Mouse (Mus musculus): Measurements from ENCODE around the gene Vmn1r94.
"Not testable (repeated sequence)": the region's sequence is repeated elsewhere in the genome, so short reads cannot be mapped to it uniquely, and the experiment has no call there.

Vmn1r94 gene

DNA sequence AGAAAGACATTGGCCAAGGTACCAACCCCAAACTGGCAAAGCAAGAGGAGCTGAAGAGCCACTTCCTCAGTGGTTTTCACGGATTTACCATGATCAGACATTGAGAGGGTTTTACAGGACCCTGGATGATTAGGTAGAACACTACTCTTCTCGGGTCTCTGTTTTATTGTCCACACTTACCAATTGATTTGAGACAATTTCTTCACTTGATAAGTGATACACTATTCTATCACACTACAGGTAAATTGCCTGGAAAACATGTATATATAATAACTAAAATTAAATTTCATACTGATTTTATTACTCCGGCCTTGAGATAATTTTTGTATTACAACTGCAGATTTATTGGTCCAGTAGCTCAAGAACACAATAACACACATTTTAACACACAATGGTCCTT, at the start of gene Vmn1r94:
Gene Vmn1r94, minus strand, starts transcription at position 101 of the 400 bp plus-strand sequence.
- not testable (repeated sequence) for DNase-seq (ENCODE audit: low spot score in 2 of 2)

DNA sequence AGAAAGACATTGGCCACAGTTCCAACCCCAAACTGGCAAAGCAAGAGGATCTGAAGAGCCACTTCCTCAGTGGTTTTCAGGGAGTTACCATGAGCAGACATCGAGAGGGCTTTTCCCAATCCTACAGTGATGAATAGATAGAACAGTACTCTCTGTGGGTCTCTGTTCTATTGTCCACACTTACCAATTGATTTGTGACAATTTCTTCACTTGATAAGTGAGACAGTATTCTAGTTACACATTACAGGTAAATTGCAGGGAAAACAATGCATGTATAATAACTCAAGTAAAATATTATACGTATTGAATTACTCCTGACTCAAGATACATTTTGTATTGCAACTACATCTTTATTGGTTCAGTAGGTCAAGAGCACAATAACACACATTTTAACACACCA, 37.3 kb upstream of the Vmn1r94 start, which contains the start of gene Gm6164:
Gene Gm6164, minus strand, starts transcription at position 101 of the 400 bp plus-strand sequence.
- DNase-seq (ENCODE audit: low spot score in 2 of 2), result not testable (repeated sequence)

DNA sequence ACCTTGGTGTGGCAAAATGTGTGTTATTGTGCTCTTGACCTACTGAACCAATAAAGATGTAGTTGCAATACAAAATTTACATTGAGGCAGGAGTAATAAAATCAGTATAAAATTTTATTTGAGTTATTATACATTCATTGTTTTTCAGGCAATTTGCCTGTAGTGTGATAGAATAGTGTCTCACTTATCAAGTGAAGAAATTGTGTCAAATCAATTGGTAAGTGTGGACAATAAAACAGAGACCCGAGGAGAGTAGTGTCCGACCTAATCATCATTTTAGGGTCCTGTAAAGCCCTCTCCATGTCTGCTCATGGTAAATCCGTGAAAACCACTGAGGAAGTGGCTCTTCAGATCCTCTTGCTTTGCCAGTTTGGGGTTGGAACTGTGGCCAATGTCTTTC, 25.2 kb upstream of the Vmn1r94 start, which contains the start of gene Vmn1r95:
Gene Vmn1r95, plus strand, starts transcription at position 301 of the 400 bp plus-strand sequence.
- not testable (repeated sequence) for DNase-seq (ENCODE audit: low spot score in 2 of 2)

DNA sequence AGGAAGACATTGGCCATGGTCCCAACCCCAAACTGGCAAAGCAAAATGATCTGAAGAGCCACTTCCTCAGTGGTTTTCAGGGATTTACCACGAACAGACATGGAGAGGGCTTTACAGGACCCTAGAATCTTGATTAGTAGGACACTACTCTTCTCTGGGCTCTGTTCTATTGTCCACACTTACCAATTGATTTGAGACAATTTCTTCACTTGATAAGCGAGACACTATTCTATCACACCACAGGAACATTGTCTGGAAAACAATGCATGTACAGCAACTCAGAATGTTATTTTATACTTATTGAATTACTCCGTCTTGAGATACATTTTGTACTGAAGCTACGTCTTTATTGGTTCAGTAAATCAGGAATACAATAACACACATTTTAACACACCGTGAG, 29.2 kb downstream of the Vmn1r94 start, which contains the start of gene Vmn1r93:
Gene Vmn1r93, minus strand, starts transcription at position 101 of the 400 bp plus-strand sequence.
- not testable (repeated sequence) for DNase-seq (ENCODE audit: low spot score in 2 of 2)

DNA sequence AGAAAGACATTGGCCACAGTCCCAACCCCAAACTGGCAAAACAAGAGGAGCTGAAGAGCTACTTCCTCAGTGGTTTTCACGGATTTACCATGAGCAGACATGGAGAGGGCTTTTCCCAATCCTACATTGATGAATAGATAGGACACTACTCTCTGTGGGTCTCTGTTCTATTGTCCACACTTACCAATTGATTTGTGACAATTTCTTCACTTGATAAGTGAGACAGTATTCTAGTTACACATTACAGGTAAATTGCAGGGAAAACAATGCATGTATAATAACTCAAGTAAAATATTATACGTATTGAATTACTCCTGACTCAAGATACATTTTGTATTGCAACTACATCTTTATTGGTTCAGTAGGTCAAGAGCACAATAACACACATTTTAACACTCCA, 45.7 kb downstream of the Vmn1r94 start, which contains the start of gene Gm16442:
Gene Gm16442, minus strand, starts transcription at position 101 of the 400 bp plus-strand sequence.
- DNase-seq (ENCODE audit: low spot score in 2 of 2), result not testable (repeated sequence)

Measured in right cerebral cortex, postnatal 10 days (tissue).